Comparison of ENCODE assay signal across 8 mouse cellular contexts in genomic region chr2:125516594-125516993, GRCm38 (mm10). TPM values are rescaled to one million over a fixed set of nuclear protein-coding genes. Genes with fewer than 3 reads are reported as not detected.
A peak's percentile ranks its signal among the peaks of the same experiment; 100 is the strongest.
DNase-seq lines count a peak whose midpoint lies in the region; ATAC-seq and TF ChIP-seq lines count a peak whose summit lies in the region.

No protein-coding gene starts in this region.

- H3K4me3 ChIP-seq in midbrain, embryonic 10.5 days, result no peak overlapping the region
- no peak overlapping the region for H3K4me3 ChIP-seq in midbrain, postnatal 0 days (ENCODE audit: low read depth, low read length)
- H3K4me3 ChIP-seq in midbrain, embryonic 14.5 days (replicated peaks; ENCODE audit: low read depth, low read length), result no peak overlapping the region

- H3K9ac ChIP-seq in midbrain, postnatal 0 days (replicated peaks; ENCODE audit: low read length, poor library complexity, severe bottlenecking), result no peak overlapping the region
- no peak overlapping the region for H3K9ac ChIP-seq in midbrain, embryonic 14.5 days (replicated peaks; ENCODE audit: low read length)

- peak; percentile 25 for DNase-seq in midbrain, embryonic 10.5 days (ENCODE audit: low spot score)
- no peak for DNase-seq in midbrain, postnatal 0 days (ENCODE audit: low spot score)
- peak; percentile 71 for DNase-seq in heart, adult 8-10 months (ENCODE audit: low spot score)
- peak; percentile 81 for DNase-seq in kidney, postnatal 14 days
- peak; percentile 43 for DNase-seq in midbrain, embryonic 14.5 days
- DNase-seq in retina, postnatal 1 day, result no peak
- DNase-seq in left cerebral cortex, adult 11 months (ENCODE audit: low spot score), result no peak
- DNase-seq in left cerebral cortex, adult 8-10 months (ENCODE audit: low spot score in 2 of 2), result no peak

- 49% methylated on average over 4 of the region's 4 CpGs for WGBS in midbrain, embryonic 10.5 days
- 47% methylated on average over 4 of the region's 4 CpGs for WGBS in midbrain, postnatal 0 days
- 47% methylated on average over 4 of the region's 4 CpGs for WGBS in midbrain, embryonic 14.5 days

- no peaks in the 10 kb centered on the region for H3K9me3 ChIP-seq in midbrain, embryonic 10.5 days (replicated peaks)
- no peaks in the 10 kb centered on the region for H3K9me3 ChIP-seq in midbrain, postnatal 0 days (ENCODE audit: low read length)
- no peaks in the 10 kb centered on the region for H3K9me3 ChIP-seq in midbrain, embryonic 14.5 days (ENCODE audit: control insufficient read depth, low read length)

- H3K36me3 ChIP-seq in midbrain, embryonic 10.5 days, result no peaks in the 10 kb centered on the region
- no peaks in the 10 kb centered on the region for H3K36me3 ChIP-seq in midbrain, postnatal 0 days (ENCODE audit: insufficient read depth, low read length)
- H3K36me3 ChIP-seq in midbrain, embryonic 14.5 days (ENCODE audit: control insufficient read depth, insufficient read depth, low read length), result no peaks in the 10 kb centered on the region

- H3K27ac ChIP-seq in midbrain, embryonic 10.5 days (replicated peaks), result no peak overlapping the region
- no peak overlapping the region for H3K27ac ChIP-seq in midbrain, postnatal 0 days (ENCODE audit: low read depth, low read length)
- H3K27ac ChIP-seq in midbrain, embryonic 14.5 days (replicated peaks; ENCODE audit: low read depth, low read length), result no peak overlapping the region

- no peaks in the 10 kb centered on the region for H3K27me3 ChIP-seq in midbrain, embryonic 10.5 days (ENCODE audit: low read depth, poor library complexity, severe bottlenecking)
- no peaks in the 10 kb centered on the region for H3K27me3 ChIP-seq in midbrain, postnatal 0 days (ENCODE audit: insufficient read depth, low read length)
- no peaks in the 10 kb centered on the region for H3K27me3 ChIP-seq in midbrain, embryonic 14.5 days (ENCODE audit: control insufficient read depth, insufficient read depth, low read length)

- no peak for ATAC-seq in midbrain, postnatal 0 days (ENCODE audit: low FRiP score)
- no peak for ATAC-seq in midbrain, embryonic 14.5 days (ENCODE audit: low FRiP score, low TSS enrichment)

- no peak overlapping the region for H3K4me2 ChIP-seq in midbrain, postnatal 0 days (ENCODE audit: low read depth, low read length, poor library complexity, severe bottlenecking)
- no peak overlapping the region for H3K4me2 ChIP-seq in midbrain, embryonic 14.5 days (ENCODE audit: low read length)

- peaks cover 5% of the 10 kb centered on the region for H3K4me1 ChIP-seq in midbrain, embryonic 10.5 days
- H3K4me1 ChIP-seq in midbrain, postnatal 0 days (ENCODE audit: insufficient read depth, low read length), result no peaks in the 10 kb centered on the region
- H3K4me1 ChIP-seq in midbrain, embryonic 14.5 days (ENCODE audit: control insufficient read depth, insufficient read depth, low read length), result no peaks in the 10 kb centered on the region

- no peak for TF ChIP-seq CTCF in midbrain, postnatal 0 days (IDR thresholded peaks at IDR 0.05)

RNA-seq across cellular contexts. Expression of gene Fbn1, which starts 8.8 kb away (rescaled TPM):
- polyA plus RNA-seq in midbrain, embryonic 10.5 days (2016; fragmentation: Nextera tagmentation; extraction: Ambion mirVana), result 4.8 and 7.1 TPM in 2 replicates
- total RNA-seq in midbrain, postnatal 0 days (2014; rRNA removed), result 18.4 and 20.1 TPM in 2 replicates
- 1.4 and 1.6 TPM in 2 replicates for polyA plus RNA-seq in midbrain, postnatal 0 days (2015; fragmentation: Nextera tagmentation; extraction: Ambion mirVana)
- 10 to 100 TPM; 17.4 to 32.9 (median 23.8) TPM for total RNA-seq in heart, adult 8-10 months (2022)
- polyA plus RNA-seq in midbrain, embryonic 14.5 days (2014; fragmentation: Nextera tagmentation; extraction: Ambion mirVana), result 1.4 and 4.4 TPM in 2 replicates
- 1 to 10 TPM; 4.7 to 6.3 (median 5.6) TPM for total RNA-seq in left cerebral cortex, adult 8-10 months (2022)

RNA-seq across cellular contexts. Expression of gene Gm9913, which starts 11.7 kb away (rescaled TPM):
- 0.15 TPM in 2 replicates for polyA plus RNA-seq in midbrain, embryonic 10.5 days (2016; fragmentation: Nextera tagmentation; extraction: Ambion mirVana)
- 0.27 and 0.52 TPM in 2 replicates for total RNA-seq in midbrain, postnatal 0 days (2014; rRNA removed)
- 0.09 and 0.11 TPM in 2 replicates for polyA plus RNA-seq in midbrain, postnatal 0 days (2015; fragmentation: Nextera tagmentation; extraction: Ambion mirVana)
- under 1 TPM; 0.09 to 0.14 (median 0.10) TPM for total RNA-seq in heart, adult 8-10 months (2022)
- 0.09 TPM in 1 of 2 replicates, not detected in the other for polyA plus RNA-seq in midbrain, embryonic 14.5 days (2014; fragmentation: Nextera tagmentation; extraction: Ambion mirVana)
- under 1 TPM in 3 of 4 experiments, not detected in 1; 0.13 to 0.23 (median 0.14) TPM for total RNA-seq in left cerebral cortex, adult 8-10 months (2022)

Comparison
In these comparisons a context has a peak if more than half of its experiments do, and no peak if none do; other contexts are left out.
1. DNase-seq: peak in midbrain, embryonic 10.5 days (single experiment), heart, adult 8-10 months (single experiment), kidney, postnatal 14 days (single experiment) and midbrain, embryonic 14.5 days (single experiment); none in midbrain, postnatal 0 days (single experiment), retina, postnatal 1 day (single experiment), left cerebral cortex, adult 11 months (single experiment) and left cerebral cortex, adult 8-10 months (0 of 2).